Mouse (Mus musculus): ENCODE measurements around the gene Dcun1d1.

DNA sequence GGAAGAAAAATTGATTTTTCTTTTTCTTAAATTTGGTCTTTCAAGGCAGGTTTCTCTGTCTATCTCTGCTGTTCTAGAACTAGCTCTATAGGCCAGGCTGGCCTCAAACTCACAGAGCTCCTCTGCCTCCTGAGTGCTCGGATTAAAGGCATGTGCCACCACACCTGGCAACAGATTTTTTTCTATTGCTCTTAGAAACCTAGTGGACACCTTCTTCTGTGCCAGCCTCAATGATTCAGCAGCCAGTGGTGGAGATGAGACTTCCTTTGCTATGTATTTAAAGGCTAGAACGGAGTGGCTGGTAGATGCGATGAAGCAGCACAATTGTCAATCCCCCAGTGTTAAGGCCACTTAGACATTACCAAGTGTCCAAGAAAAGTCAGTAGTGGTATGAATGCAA, 13.2 kb downstream of the Dcun1d1 start:
- TF ChIP-seq POLR2A (IDR thresholded peaks at IDR 0.05; ENCODE audit: borderline replicate concordance, extremely low read depth, low read depth, low read length), result no peak
- TF ChIP-seq CTCF (IDR thresholded peaks at IDR 0.05; ENCODE audit: insufficient read depth, low read length), result no peak
